Mouse (Mus musculus) layer of hippocampus, adult 11-12 months (tissue): ENCODE results near the gene Ly6g5b.

ENCODE experiments used
- DNase-seq: peaks from one replicate; pipeline ENCODE4 v3.0.0; 2022; ENCODE audit warnings: low spot score

Gene Ly6g5b

DNA sequence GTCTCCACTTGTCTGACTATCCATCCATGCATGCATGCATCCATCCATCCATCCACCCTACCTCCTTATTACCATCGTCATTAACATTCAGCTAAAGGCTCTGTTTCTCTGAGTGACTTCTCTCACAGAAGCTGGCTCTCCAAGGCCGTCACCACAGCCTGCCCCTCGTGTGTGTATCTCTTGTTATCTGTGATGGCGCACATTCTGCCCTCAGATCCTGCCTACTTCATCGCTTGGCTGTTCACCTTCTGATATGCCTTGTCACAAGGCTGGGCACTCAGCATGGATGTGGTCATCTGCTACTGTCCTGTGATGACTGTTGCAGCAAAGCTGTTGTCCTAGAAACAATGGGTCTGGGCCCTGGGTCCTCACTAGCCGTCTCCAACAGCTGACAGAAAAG, 10.5 kb downstream of the Ly6g5b start:
- no peak for DNase-seq

DNA sequence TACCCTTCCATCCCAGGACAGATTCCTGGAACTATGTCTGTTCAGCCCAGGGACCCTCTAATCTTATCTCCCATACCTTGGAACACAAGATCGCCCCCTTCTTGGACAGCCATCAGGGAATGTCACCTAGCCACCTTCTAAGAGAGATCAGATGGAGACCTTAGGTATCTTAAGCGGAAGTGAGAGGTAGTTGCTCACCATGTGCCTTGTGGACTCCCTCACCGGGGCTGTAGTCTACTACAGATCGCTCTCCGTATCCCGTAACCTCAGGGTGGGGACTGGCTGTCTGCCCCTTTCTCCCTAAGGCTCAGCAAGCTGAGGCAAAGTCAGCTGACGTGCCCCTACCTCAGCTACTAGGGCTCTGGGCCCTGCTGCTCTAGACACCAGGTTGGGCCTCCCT, 11.1 kb downstream of the Ly6g5b start:
- DNase-seq = no peak

DNA sequence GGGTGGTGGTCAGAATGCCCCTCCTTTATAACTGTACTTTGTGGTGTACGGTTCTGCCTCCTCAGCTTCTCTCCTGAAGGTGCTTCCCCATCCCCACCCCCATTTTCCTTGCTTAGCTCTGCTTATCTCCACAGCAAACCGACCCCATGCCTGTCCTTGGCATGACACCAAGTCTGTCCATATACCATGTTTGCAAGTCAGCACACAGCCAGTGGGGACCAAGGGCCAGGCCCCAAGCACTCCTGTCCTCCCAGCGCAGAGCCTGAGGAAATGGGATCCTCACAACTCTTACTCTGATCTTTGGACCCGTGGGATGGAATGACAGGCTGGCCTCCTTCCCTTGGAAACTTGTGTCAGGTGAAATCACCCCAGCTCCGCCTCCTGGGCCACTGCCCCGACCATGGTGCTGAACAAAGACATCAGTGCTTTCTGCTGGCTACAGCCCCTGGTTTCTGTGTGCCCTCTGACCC, 12.0 kb downstream of the Ly6g5b start:
- no peak for DNase-seq

DNA sequence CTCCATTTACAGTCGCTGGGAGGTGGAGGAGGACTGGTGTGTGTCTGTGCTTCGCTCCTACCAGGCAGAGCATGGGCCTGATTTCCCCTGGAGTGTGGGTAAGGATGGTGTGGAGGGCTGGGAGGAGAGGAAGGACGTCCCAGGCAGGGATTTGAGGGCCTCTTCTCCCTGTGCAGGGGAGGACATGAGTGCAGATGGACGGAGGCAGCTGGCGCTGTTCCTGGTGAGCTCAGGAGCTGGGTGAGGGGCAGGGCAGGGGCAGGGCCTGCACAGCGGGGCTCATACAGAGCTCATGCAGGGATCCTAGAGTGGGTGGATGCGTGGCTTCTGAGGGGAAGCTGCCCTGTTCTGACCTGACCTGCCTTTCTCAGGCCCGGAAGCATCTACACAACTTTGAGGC, 12.9 kb downstream of the Ly6g5b start:
- no peak for DNase-seq

DNA sequence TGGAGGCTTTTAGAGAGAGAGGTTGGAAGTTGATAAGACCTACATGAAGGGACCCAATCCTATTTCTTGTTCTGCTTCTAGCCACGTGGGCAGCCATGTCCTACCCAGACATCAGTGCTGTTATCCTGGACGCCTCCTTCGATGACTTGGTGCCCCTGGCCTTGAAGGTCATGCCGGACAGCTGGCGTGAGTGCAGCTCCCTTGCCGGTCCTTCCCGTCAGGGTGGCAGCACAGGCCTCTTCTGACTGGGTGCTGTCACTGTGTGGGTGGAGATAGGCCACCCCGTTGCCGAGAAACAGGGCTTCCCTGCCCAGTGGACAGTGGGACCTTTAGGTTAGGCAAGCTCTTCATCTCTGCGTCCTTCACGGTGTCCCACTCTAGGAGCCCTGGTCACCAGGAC, 14.1 kb downstream of the Ly6g5b start:
- no peak for DNase-seq

DNA sequence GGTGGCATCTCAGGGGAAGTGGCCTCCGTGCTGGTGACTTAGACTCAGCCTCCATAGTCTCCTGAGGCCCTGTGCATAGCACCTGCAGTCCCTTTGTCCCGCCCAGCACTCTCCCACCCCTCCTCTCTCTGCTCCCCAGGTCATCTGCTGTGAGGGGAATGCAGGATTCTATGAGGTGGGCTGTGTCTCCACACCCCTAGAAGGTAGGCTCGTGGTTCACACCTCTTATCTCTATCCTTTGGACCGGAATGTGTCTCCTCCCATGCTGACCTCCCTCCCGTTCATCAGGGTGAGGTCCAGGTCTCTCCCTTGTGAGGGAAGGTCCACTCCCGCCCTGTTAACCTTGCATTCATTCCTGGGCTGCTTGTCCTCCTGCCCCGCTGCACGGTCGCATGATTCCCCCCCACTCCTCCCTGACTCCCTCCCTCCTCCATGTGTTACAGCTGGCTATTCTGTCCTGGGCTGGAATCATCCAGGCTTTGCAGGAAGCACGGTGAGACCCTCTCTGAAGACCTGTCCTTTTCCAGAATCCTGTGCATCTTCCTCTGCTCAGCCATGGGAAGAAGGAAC, 14.9 kb downstream of the Ly6g5b start:
- no peak for DNase-seq

DNA sequence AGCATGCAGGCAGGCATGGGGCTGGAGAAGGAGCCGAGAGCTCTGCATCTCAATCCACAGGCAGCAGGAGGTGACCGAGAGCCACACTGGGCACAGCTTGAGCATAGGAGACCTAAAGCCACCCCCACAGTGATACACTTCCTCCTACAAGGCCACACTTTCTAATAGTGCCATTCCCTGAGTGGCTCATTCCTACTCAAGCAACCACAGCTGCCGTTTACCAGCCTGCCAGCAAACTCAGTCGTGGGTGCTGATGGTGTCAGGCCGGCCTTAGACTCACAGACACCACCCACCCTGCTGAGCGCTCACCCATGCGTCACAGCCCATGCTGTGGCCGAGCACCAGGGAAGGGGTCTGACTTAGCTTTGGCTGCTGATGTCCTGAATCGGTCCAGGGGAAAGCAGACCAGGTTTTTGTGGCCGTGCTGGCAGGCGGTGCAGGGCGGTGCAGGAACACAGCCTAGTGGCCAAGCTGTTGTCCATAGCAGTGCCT, 18.0 kb downstream of the Ly6g5b start:
- peak; percentile 43 for DNase-seq

DNA sequence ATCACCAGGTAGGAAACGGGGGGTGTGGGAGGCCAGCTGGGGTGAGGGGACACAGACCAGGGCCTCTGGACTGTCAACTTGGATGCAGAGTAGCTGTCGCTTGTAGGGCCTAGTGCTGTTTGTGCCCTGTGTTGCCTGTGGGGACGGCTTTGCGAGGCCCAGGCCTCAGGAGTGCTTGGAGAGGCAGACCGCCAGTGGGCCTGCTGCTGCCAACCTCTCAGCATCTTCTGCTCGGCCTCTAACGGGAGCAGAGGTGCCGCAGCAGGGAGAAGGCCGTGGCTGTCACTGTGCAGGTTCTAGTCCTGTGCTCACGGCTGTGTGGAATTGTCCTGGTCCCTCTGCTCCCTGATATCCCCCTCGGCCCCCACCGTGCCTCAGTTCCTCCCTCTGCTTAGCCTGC, 18.6 kb downstream of the Ly6g5b start:
- no peak for DNase-seq

DNA sequence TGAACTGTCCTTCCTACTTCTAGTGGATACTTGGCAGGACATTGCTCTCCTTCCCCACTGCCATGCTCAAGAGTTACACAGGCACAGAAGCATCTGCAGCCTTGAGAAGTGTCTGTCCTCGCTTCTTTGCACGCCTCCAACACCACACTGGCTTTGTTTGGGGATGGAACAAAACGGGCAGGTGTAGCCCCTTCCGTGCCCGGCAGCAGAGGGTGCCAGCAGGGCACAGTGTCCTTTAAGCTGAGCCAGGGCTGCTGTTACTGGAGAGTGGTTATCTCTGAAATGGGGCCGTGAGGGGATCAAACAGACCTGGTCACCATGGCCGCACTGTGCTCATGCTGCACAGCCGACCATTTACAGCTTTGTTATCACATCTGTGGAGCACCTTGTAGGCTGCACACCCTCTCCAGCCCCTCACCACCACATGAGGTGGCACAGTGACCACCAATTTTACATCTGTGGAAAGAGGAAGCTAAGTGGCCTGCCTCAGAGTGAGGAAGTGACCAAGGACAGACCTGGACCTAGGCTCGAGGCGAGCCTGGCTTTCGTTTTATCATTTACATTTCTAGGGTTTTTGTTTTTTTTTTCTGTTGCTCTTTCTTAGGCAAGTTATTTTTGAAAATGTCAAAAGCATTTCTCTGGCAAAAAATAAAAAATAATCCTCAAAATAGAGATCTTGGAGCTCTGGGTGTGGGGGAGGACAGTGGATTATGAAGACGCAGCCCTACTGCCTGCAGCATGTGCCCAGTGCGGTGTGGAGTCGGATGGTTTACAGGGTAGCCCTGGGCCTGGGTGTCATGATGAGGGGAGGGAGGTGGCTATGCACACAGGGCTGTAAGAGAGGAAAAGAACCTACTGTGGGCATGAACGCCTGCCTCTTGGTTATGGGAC, 20.5 kb downstream of the Ly6g5b start:
- no peak for DNase-seq

DNA sequence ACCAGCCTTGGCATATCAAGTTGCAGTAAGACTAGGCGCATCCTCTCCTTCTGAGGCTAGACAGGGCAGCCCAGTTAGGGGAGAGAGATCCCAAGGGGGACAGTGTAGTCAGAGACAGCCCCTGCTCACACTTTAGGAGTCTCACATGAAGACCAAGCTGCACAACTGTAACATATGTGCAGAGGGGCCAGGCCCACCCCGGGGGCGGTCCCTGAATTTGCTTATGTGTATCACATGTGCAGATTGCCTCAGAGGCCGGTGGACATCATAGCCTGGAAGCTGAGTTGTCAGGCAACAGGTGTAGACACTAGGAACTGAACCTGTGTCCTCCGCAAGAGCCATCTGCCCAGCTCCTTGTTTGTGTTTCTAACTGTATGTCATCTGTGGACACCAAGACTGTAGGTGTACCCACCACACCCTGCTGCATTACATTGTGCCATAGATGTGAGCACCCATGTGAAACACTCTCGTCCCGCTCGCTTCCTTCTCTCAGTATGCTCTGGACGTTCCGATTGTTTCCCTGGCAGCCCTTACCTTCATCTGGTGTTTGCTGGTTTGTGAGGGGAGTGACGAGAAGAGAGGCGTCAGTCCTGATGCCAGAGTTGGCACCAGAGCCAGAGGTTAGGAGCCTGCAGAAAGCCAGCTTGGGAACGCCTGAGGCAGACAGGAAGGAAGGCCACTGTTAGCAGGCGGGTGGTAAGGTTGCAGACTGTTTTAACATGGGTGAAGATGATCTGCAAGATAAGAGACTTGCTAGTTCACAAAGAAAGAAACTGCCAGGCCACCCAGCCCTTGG, 22.6 kb downstream of the Ly6g5b start:
- DNase-seq = no peak

DNA sequence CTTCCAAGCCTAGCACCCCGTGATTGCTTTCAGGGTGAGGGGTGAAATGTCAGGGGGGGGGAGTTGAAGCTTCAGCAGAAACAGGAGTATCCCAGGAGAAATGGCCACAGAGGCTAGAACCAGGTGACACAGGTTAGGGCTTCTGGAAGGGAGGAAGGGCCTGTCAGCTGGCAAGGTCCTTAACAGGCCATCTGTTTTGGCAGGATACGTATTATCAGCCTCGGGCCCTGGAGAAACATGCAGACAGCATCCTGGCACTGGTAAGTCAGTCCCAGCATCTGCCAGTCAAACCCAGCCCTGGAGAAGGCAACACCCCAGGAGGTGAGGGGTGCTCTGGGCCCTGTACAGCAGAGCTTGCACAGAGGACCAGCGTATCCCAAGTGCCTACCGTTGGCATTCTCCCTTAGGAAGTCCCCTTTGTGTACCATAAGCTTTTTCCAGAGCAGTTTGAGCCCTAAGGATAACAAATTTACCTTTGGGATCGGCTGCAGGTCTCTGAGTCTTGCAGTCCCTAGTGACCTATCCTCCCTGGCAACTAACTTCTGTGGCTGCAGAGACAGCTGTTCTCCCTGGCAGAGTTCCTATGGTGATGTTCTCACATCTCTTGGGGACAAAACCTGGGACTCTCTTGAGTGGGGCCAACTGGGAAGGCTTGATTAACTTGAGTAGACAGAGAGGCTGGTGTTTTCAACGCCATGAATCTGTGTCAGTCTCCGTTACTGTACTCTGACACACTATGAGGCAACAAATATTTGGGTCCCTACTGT, 24.9 kb downstream of the Ly6g5b start:
- DNase-seq = no peak

DNA sequence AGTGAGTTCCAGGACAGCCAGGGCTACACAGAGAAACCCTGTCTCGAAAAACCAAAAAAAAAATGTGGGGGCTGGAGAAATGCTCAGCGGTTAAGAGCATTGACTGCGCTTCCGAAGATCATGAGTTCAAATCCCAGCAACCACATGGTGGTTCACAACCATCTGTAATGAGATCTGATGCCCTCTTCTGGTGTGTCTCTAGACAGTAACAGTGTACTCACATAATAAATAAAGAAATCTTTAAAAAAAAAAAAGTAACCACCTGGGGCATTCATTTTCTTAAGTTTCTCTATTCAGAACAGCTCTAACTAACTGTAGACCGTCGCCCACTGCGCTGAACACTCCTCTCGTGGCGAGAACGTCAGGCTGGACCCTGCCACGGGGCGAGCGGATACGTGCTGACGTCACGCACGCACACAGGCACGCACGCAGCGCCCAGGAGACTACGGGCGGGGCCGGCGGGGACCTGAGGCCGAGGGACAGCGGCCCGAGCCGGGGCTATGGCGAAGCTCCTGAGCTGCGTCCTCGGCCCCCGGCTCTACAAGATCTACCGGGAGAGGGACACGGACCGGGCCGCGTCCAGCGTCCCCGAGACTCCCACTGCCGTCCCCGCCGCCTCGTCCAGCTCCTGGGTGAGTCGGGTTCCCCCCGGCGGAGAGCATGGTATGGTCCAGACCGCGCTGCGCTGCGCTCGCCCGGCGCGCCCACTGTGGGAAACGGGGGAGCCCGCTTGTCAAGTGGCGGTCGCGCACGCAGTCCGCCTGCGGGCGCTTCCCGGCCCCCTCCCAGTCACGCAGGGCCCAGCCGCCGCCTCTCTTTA, 26.2 kb downstream of the Ly6g5b start, which contains the start of gene Abhd16a:
Abhd16a (plus strand) TSS at position 439 of the 820 bp plus-strand sequence.
- peak; percentile 94 for DNase-seq

DNA sequence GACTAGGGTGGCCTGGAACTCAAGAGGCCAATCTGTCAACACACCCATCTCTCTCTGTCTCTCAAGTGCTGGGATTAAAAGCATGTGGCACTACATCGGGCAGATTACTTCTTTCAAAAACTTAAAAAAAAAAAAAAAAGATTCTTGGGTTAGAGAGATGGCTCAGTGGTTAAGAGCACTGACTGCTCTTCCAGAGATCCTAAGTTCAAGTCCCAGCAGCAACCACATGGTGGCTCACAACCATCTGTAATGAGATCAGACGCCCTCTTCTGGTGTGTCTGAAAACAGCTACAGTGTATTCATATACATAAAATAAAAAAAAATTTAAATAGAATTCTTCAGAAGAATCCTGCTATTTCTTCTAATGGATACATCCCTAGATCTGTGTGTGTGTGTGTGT, 27.1 kb downstream of the Ly6g5b start:
- no peak for DNase-seq

DNA sequence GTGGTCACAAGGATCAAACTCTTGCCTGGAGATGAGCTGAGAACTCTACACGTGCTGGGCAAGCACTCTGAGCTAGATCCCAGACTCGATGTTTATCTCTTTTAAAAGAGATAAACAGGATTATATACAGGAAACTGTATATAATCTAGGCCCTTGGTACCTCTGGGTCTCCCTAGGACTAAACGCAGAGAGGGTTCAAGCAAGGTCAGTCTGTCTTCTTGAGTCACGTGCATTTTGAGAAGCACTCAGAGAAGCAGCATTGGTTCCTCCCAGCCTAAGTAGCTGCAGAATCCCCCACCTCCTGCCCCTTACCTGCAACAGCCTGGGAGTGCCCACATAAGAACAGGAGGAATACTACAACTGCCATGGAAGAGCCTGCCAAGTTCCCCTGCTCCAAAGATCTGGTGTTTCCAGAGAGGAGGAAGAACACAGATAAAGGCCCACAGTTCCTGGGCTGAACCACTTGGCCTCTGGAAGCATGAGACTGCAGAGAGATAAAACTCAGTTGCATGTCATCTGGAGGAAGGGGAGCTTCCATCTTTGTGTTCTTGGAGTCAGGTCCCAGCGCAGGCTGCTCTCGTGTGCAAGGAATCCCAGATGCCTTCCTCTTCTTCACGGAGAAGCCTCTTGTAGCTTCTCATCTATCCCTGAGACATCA, 29.9 kb downstream of the Ly6g5b start, which contains the start of gene Ly6g6f:
Ly6g6f (minus strand) TSS at position 403 of the 658 bp plus-strand sequence.
- no peak for DNase-seq

DNA sequence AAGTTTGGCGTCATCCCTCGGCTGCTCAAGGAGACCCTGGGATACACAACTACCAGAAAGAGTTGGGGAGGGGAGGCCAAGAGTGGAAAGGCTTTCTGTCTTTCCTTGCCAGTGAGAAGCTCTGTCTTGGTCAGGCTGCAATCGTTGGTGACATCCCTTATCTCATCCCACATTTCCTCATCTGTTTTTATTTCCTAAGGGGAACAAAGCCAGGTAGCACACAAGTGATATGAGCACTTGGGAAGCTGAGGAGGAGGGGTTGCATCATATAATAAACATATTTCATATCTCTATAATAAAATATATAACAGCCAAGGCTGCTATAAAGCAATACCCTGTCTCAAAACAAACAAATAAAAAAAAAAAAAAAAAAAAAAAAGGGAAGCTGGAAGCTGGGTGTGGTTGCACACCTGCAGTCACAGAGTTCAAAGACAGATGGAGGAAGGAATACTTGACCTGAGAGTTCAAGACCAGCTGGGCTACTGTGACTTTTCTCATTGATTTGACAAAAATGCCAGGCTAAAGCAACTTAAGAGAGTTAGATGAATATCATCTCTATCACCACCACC, 31.2 kb downstream of the Ly6g5b start:
- DNase-seq = no peak

DNA sequence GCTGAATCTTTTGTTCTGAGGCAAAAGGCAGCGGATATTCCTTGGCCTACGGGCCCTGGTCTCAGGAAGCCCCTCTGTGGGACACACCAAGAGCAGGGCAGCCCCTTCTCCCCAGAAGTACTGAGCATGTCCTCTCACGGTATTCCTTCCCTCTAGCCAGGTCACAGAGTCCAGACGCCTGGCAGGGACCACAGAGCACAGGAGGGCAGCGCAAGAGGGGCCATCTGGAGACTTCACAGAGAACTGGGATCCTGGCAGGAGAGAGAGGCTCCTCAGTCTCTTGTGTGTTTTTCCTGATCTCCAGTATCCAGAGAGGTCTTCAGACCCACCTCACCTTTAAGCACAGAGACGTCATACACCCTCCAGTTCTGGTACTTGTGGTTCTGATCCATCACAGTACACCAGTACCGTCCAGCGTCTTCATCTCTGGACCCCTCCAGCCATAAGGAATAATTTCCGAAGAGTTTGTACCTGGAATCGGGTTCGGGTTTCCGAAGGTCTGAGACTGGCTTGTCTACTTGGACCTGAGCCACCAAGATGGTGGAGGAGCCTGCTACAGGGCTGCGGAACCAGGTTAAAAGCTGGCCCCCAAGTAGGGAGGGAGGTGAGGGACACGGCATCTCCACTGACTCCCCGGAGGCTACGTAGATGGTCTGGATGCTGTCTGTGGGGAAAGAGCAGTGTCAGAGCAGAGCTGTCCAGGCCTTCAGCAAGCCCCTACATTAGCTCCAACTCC, 32.2 kb downstream of the Ly6g5b start:
- DNase-seq = no peak

DNA sequence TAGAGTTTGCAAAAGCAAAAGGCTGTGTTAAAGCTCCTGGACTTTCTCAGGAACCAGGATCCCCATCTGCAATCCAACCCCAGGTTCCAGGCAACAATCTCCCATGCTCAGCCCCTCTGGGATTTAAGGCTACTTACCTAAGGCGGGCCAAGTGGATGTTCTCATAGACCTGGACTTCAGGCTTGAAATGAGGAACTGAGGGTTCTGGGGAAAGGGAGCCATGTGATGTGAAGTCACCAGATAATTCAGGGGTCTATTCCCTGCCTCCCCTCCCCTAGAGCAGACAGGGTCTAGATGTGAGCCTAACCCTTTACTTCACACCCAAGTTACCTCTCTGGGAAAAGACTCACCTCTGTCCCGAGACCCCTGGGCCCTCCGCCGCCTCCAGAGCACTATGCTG, 34.5 kb downstream of the Ly6g5b start:
- DNase-seq = no peak

DNA sequence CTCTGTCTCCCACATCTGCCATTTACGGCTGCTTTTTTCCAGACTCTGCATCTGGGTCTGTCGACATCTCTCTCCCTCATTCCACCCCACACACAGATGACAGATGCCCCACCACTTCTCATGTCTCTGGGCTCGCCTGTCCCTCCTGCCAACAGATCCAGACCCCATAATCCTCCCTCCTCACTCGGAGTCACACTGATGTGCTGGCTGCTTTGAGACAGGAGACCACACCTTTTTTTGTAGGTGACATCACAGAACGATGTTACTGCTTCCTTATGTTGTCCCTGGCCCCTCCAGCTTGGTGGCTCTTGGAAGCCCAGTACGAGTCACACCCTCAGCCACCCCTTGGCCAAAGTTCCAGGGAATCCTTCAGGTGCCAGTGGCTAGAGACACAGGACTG, 35.0 kb downstream of the Ly6g5b start:
- no peak for DNase-seq

DNA sequence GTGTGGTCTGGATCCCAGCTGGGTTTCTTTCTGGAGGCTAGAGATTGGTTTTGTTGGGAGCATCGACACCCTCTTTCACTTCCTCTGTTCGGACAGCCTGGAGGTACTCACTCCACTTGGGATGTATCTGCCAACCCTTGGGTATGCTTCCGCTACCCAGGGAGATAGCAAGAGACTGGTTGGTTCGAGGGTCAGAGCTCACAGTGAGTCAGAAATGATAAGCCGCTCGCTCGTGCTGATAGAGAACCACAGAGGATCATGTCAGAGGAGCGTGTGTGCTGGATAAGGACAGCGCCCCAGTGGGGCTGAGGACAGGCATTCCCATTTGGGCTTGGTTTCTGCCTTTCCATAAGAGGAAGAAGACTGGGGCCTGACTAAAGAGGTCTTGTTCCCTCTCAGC, 35.5 kb downstream of the Ly6g5b start:
- no peak for DNase-seq
